11 mouse cellular contexts compared by ENCODE assay signal in genomic region chr14:47489310-47490097, GRCm38 (mm10). TPM values are rescaled to one million over a fixed set of nuclear protein-coding genes. Genes with fewer than 3 reads are reported as not detected.
DNase-seq lines count a peak whose midpoint lies in the region; ATAC-seq and TF ChIP-seq lines count a peak whose summit lies in the region.
"Had no signal": no experiment of that assay in that cellular context is flagged by ENCODE, and none has a peak within 500 bp of the region (broad histone marks: within the 10 kb centered on the region; RNA-seq: fewer than 3 reads in every experiment).

No protein-coding gene starts in this region.

- no peak overlapping the region for H3K9ac ChIP-seq in kidney, embryonic 16.5 days (replicated peaks; ENCODE audit: low read length)
- H3K9ac ChIP-seq in forebrain, embryonic 14.5 days (ENCODE audit: low read length): peak overlapping the region; percentile 5; the same call in 1 of the 2 replicates

- H3K9me3 ChIP-seq in kidney, embryonic 16.5 days (ENCODE audit: low read length): no peaks in the 10 kb centered on the region
- no peaks in the 10 kb centered on the region for H3K9me3 ChIP-seq in forebrain, embryonic 14.5 days (replicated peaks; ENCODE audit: control insufficient read depth, low read length)

- DNase-seq in kidney, adult 11 months: peak; percentile 37
- DNase-seq in forebrain, embryonic 14.5 days (ENCODE audit: low spot score): peak; percentile 27
- DNase-seq in kidney, adult 8-10 months: peak; percentile 42 to 55
- no peak for DNase-seq in right cerebral cortex, postnatal 14 days
- no peak for DNase-seq in cerebellum, adult 18-20 months
- DNase-seq: cerebellum, adult 2 months; layer of hippocampus, adult 9-11 months; thymus, postnatal 36 days had no signal

- no peaks in the 10 kb centered on the region for H3K27me3 ChIP-seq in kidney, embryonic 16.5 days (ENCODE audit: insufficient read depth, low read length)
- no peaks in the 10 kb centered on the region for H3K27me3 ChIP-seq in forebrain, embryonic 14.5 days (replicated peaks; ENCODE audit: control insufficient read depth, insufficient read depth, low read length)
- no peaks in the 10 kb centered on the region for H3K27me3 ChIP-seq in myocyte (ENCODE audit: control insufficient read depth, insufficient read depth, insufficient read length)

- no peak for TF ChIP-seq POLR2A in myocyte (IDR thresholded peaks at IDR 0.05; ENCODE audit: insufficient read length, low read depth)

- WGBS in kidney, embryonic 16.5 days: 46% methylated on average over 10 of the region's 10 CpGs
- WGBS in forebrain, embryonic 14.5 days: 5% methylated on average over 10 of the region's 10 CpGs

- no peaks in the 10 kb centered on the region for H3K36me3 ChIP-seq in kidney, embryonic 16.5 days (ENCODE audit: insufficient read depth, low read length)
- H3K36me3 ChIP-seq in forebrain, embryonic 14.5 days (ENCODE audit: control insufficient read depth, insufficient read depth, low read length): no peaks in the 10 kb centered on the region
- H3K36me3 ChIP-seq in myocyte (ENCODE audit: control insufficient read depth, insufficient read depth): no peaks in the 10 kb centered on the region

- ATAC-seq in kidney, embryonic 16.5 days (ENCODE audit: low FRiP score, low TSS enrichment): no peak
- peak; percentile 40; the same call in 1 of the 2 replicates for ATAC-seq in forebrain, embryonic 14.5 days

- H3K4me1 ChIP-seq in kidney, embryonic 16.5 days (ENCODE audit: insufficient read depth, low read length): peaks cover 18% of the 10 kb centered on the region
- H3K4me1 ChIP-seq in forebrain, embryonic 14.5 days (ENCODE audit: control insufficient read depth, insufficient read depth, low read length): peaks cover 11% of the 10 kb centered on the region

- no peak overlapping the region for H3K27ac ChIP-seq in kidney, embryonic 16.5 days (ENCODE audit: low read length)
- H3K27ac ChIP-seq in forebrain, embryonic 14.5 days (ENCODE audit: low read depth, low read length): no peak overlapping the region

- no peak overlapping the region for H3K4me2 ChIP-seq in kidney, embryonic 16.5 days (replicated peaks; ENCODE audit: low read depth, low read length)
- H3K4me2 ChIP-seq in forebrain, embryonic 14.5 days (ENCODE audit: low read length): peak overlapping the region; percentile 8; the same call in 1 of the 2 replicates
- H3K4me2 ChIP-seq in myocyte (ENCODE audit: low read depth): peak overlapping the region; percentile 46
- H3K4me2 ChIP-seq: heart, embryonic 11.5 days had no signal

- no peak overlapping the region for H3ac ChIP-seq in myocyte (ENCODE audit: control insufficient read depth, insufficient read length)

- no peak overlapping the region for H3K4me3 ChIP-seq in kidney, embryonic 16.5 days (ENCODE audit: low read length)
- no peak overlapping the region for H3K4me3 ChIP-seq in forebrain, embryonic 14.5 days (ENCODE audit: low read depth, low read length)
- H3K4me3 ChIP-seq in myocyte: no peak overlapping the region

- peaks cover 23% of the 10 kb centered on the region for H3K79me2 ChIP-seq in myocyte (ENCODE audit: control insufficient read depth, insufficient read depth)

TF ChIP-seq in myocyte, 11 proteins besides CTCF, POLR2A, EP300 and RAD21:
- no peak for TF ChIP-seq CEBPB (IDR thresholded peaks at IDR 0.05; ENCODE audit: insufficient read depth, poor library complexity, severe bottlenecking)
- TF ChIP-seq TCF3 (IDR thresholded peaks at IDR 0.05; ENCODE audit: insufficient read length, low read depth): no peak
- TF ChIP-seq MAX (IDR thresholded peaks at IDR 0.05; ENCODE audit: low read depth): no peak
- TF ChIP-seq MYOG (IDR thresholded peaks at IDR 0.05; ENCODE audit: control insufficient read depth in 1 of 3, insufficient read depth in 1 of 3, insufficient read length in 2 of 3, low read depth in 2 of 3): no peak
- TF ChIP-seq REST (IDR thresholded peaks at IDR 0.05; ENCODE audit: insufficient read depth, insufficient read length): no peak
- TF ChIP-seq E2F4 (IDR thresholded peaks at IDR 0.05; ENCODE audit: insufficient read depth): no peak
- TF ChIP-seq USF1 (IDR thresholded peaks at IDR 0.05; ENCODE audit: low read depth): no peak
- no peak for TF ChIP-seq POLR2AphosphoS2 (IDR thresholded peaks at IDR 0.05; ENCODE audit: insufficient read length, low read depth)

RNA-seq across cellular contexts. Expression of gene Fbxo34, which starts 39.3 kb away (rescaled TPM):
- polyA plus RNA-seq in kidney, embryonic 16.5 days (2015; fragmentation: Nextera tagmentation; extraction: Ambion mirVana): 22.8 and 24.1 TPM in 2 replicates
- 23.0 and 27.5 TPM in 2 replicates for polyA plus RNA-seq in forebrain, embryonic 14.5 days (2014; fragmentation: Nextera tagmentation; extraction: Ambion mirVana)
- polyA plus RNA-seq in myocyte (2012; fragmentation: generic; extraction: Trizol): 10.7 TPM

Comparison
In these comparisons a context has a peak if more than half of its experiments do, and no peak if none do; other contexts are left out.
1. DNase-seq: peak in kidney, adult 11 months (single experiment), forebrain, embryonic 14.5 days (single experiment) and kidney, adult 8-10 months (2 of 2); none in right cerebral cortex, postnatal 14 days (single experiment) and cerebellum, adult 18-20 months (0 of 2).